Mouse (Mus musculus) natural killer cell, adult 2 months (primary cell): ENCODE results near the gene Slc35b2.

Experiments
- DNase-seq, 2 experiments: peaks; one replicate each; pipeline ENCODE4 v3.0.0; 2022; ENCODE audit warnings: low spot score in 2 of 2

Slc35b2 gene

GRCm38 (mm10) chr17:45599446-45600242, 36.0 kb downstream of the Slc35b2 start, which contains the start of gene Slc29a1:
TSS of gene Slc29a1 (minus strand) at chr17:45599606.
- DNase-seq = no peak

GRCm38 (mm10) chr17:45600267-45600666, 36.6 kb downstream of the Slc35b2 start:
- DNase-seq = no peak

GRCm38 (mm10) chr17:45601325-45601724, 37.7 kb downstream of the Slc35b2 start:
- DNase-seq = no peak

GRCm38 (mm10) chr17:45601877-45602304, 38.2 kb downstream of the Slc35b2 start, which contains the start of gene Mymx:
TSS of gene Mymx (minus strand) at chr17:45602102.
- no peak for DNase-seq

- no peak for DNase-seq
Measured at GRCm38 (mm10) chr17:45602984-45603383, 39.3 kb downstream of the Slc35b2 start.

GRCm38 (mm10) chr17:45606992-45607879, 43.6 kb downstream of the Slc35b2 start:
- DNase-seq = no peak

GRCm38 (mm10) chr17:45608396-45608795, 44.7 kb downstream of the Slc35b2 start:
- DNase-seq = no peak

GRCm38 (mm10) chr17:45610144-45610866, 46.6 kb downstream of the Slc35b2 start:
- no peak for DNase-seq

GRCm38 (mm10) chr17:45612008-45612407, 48.3 kb downstream of the Slc35b2 start:
- DNase-seq = no peak

GRCm38 (mm10) chr17:45612921-45613320, 49.2 kb downstream of the Slc35b2 start:
- DNase-seq = no peak

GRCm38 (mm10) chr17:45616046-45616650, 52.5 kb downstream of the Slc35b2 start:
- DNase-seq = no peak

GRCm38 (mm10) chr17:45616679-45617078, 53.0 kb downstream of the Slc35b2 start:
- DNase-seq = no peak
